Mouse (Mus musculus): ENCODE results near the gene Mfsd4a.

Gene Mfsd4a

GRCm38 (mm10) chr1:131987432-131987831 is 80.4 kb downstream of the Mfsd4a start:
- no peak for DNase-seq

GRCm38 (mm10) chr1:131983806-131984205 is 84.1 kb downstream of the Mfsd4a start:
- DNase-seq: no peak

- DNase-seq: peak; percentile 93
These were observed 85.0 kb downstream of the Mfsd4a start for GRCm38 (mm10) chr1:131982907-131983306.

- peak; percentile 88 for DNase-seq
These were observed 86.4 kb downstream of the Mfsd4a start for GRCm38 (mm10) chr1:131981378-131982013.

GRCm38 (mm10) chr1:131980471-131980870 is 87.4 kb downstream of the Mfsd4a start:
- no peak for DNase-seq

- no peak for DNase-seq
These were observed 91.0 kb downstream of the Mfsd4a start for GRCm38 (mm10) chr1:131976886-131977285.

GRCm38 (mm10) chr1:131973991-131974390 is 93.9 kb downstream of the Mfsd4a start:
- DNase-seq: no peak

Measured in thymus, postnatal 4 days (tissue).